Mouse (Mus musculus): ENCODE data around the gene Hhipl1.

DNA sequence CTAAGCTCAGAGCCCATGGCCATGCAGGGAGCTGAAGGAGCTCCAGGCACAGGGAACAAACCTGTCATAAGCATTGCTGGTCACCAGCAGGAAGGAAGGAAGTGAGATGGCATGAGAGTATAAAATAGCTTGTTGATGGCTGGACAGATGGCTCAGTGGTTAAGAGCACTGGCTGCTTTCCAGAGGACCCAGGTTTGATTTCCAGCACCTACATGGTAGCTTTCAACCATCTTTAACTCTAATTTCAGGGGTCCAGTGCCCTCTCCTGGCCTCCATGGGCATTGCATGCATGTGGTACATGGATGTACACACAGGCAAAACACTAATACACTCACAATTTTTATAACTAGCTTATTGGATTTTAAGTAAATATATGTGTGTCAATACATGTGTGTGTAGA, 49.9 kb downstream of the Hhipl1 start:
- TF ChIP-seq CTCF (IDR thresholded peaks at IDR 0.05; ENCODE audit: control insufficient read depth, insufficient read depth, insufficient read length) (no peak), USF1 (IDR thresholded peaks at IDR 0.05; ENCODE audit: low read depth) (no peak), MAX (IDR thresholded peaks at IDR 0.05) (no peak), MYOG (IDR thresholded peaks at IDR 0.05; ENCODE audit: control insufficient read depth, extremely low read depth, insufficient read length) (no peak), MYOD1 (IDR thresholded peaks at IDR 0.05; ENCODE audit: control insufficient read depth, insufficient read length, low read depth) (no peak)
